In genomic region chr9:118924554-118925085, GRCm38 (mm10) we compare ENCODE assay signal across 8 mouse cellular contexts. TPM values are rescaled to one million over a fixed set of nuclear protein-coding genes. Genes with fewer than 3 reads are reported as not detected.
A peak's percentile ranks its signal among the peaks of the same experiment; 100 is the strongest.
DNase-seq lines count a peak whose midpoint lies in the region; ATAC-seq and TF ChIP-seq lines count a peak whose summit lies in the region.

No protein-coding gene starts in this region.

- H3K9me3 ChIP-seq in neural tube, embryonic 11.5 days (ENCODE audit: control insufficient read depth, low read length), result no peaks in the 10 kb centered on the region
- no peaks in the 10 kb centered on the region for H3K9me3 ChIP-seq in limb, embryonic 14.5 days (ENCODE audit: control insufficient read depth, low read length)
- H3K9me3 ChIP-seq in stomach, postnatal 0 days (ENCODE audit: control insufficient read depth, low read length), result no peaks in the 10 kb centered on the region

- peaks cover 22% of the 10 kb centered on the region for H3K4me1 ChIP-seq in neural tube, embryonic 11.5 days (ENCODE audit: control insufficient read depth, insufficient read depth, low read length)
- H3K4me1 ChIP-seq in limb, embryonic 14.5 days (ENCODE audit: control insufficient read depth, insufficient read depth, low read length), result peaks cover 39% of the 10 kb centered on the region
- peaks cover 9% of the 10 kb centered on the region; the same call in 1 of the 2 replicates for H3K4me1 ChIP-seq in stomach, postnatal 0 days (replicated peaks; ENCODE audit: control insufficient read depth, insufficient read depth)

- 15% methylated on average over 16 of the region's 16 CpGs for WGBS in neural tube, embryonic 11.5 days
- WGBS in limb, embryonic 14.5 days, result 16% methylated on average over 16 of the region's 16 CpGs
- 22% methylated on average over 16 of the region's 16 CpGs for whole genome bisulfite sequencing in stomach, postnatal 0 days

- peak; percentile 26 for DNase-seq in adrenal gland, postnatal 14 days
- DNase-seq in adrenal gland, postnatal 25 days, result no peak
- DNase-seq in neural tube, embryonic 11.5 days (ENCODE audit: low spot score), result no peak
- DNase-seq in neural tube, embryonic 10.5 days (ENCODE audit: extremely low spot score, low spot score), result no peak
- no peak for DNase-seq in limb, embryonic 14.5 days (ENCODE audit: low spot score)
- no peak for DNase-seq in stomach, postnatal 0 days (ENCODE audit: low spot score)
- DNase-seq in cerebellum, postnatal 10 days, result no peak
- no peak for DNase-seq in retina, embryonic 14.5 days (ENCODE audit: low spot score)

- no peak for TF ChIP-seq CTCF in stomach, postnatal 0 days (IDR thresholded peaks at IDR 0.05; ENCODE audit: low read depth)

- peak; percentile 5 for ATAC-seq in neural tube, embryonic 11.5 days (ENCODE audit: insufficient read depth, low FRiP score, low TSS enrichment)
- ATAC-seq in limb, embryonic 14.5 days (ENCODE audit: low FRiP score, low read depth), result no peak
- ATAC-seq in stomach, postnatal 0 days (ENCODE audit: low FRiP score, low TSS enrichment), result no peak

- TF ChIP-seq EP300 in stomach, postnatal 0 days (optimal IDR thresholded peaks at IDR 0.05), result no peak

- no peak overlapping the region for H3K27ac ChIP-seq in neural tube, embryonic 11.5 days (ENCODE audit: low read depth, low read length)
- no peak overlapping the region for H3K27ac ChIP-seq in limb, embryonic 14.5 days (replicated peaks; ENCODE audit: low read depth, low read length)
- no peak overlapping the region for H3K27ac ChIP-seq in stomach, postnatal 0 days (replicated peaks)

- no peaks in the 10 kb centered on the region for H3K36me3 ChIP-seq in neural tube, embryonic 11.5 days (ENCODE audit: control insufficient read depth, insufficient read depth, low read length)
- no peaks in the 10 kb centered on the region for H3K36me3 ChIP-seq in limb, embryonic 14.5 days (ENCODE audit: control insufficient read depth, insufficient read depth, low read length)
- no peaks in the 10 kb centered on the region for H3K36me3 ChIP-seq in stomach, postnatal 0 days (ENCODE audit: control insufficient read depth, insufficient read depth, low read length)

- peak overlapping the region; percentile 74 for H3K4me3 ChIP-seq in neural tube, embryonic 11.5 days (ENCODE audit: low read depth, low read length)
- H3K4me3 ChIP-seq in limb, embryonic 14.5 days (replicated peaks; ENCODE audit: low read length), result peak overlapping the region; percentile 83
- peak overlapping the region; percentile 80 for H3K4me3 ChIP-seq in stomach, postnatal 0 days (ENCODE audit: low read depth, low read length)

- H3K27me3 ChIP-seq in neural tube, embryonic 11.5 days (ENCODE audit: control insufficient read depth, insufficient read depth, low read length), result no peaks in the 10 kb centered on the region
- H3K27me3 ChIP-seq in limb, embryonic 14.5 days (ENCODE audit: control insufficient read depth, insufficient read depth, low read length), result no peaks in the 10 kb centered on the region
- H3K27me3 ChIP-seq in stomach, postnatal 0 days (ENCODE audit: control insufficient read depth, insufficient read depth, low read length), result no peaks in the 10 kb centered on the region

- H3K4me2 ChIP-seq in neural tube, embryonic 11.5 days (ENCODE audit: low read depth), result peak overlapping the region; percentile 98
- peak overlapping the region; percentile 95 for H3K4me2 ChIP-seq in limb, embryonic 14.5 days (replicated peaks; ENCODE audit: low read depth, low read length, severe bottlenecking)
- H3K4me2 ChIP-seq in stomach, postnatal 0 days (replicated peaks; ENCODE audit: low read depth), result peak overlapping the region; percentile 82

- no peak for TF ChIP-seq POLR2A in limb, embryonic 14.5 days (IDR thresholded peaks at IDR 0.05; ENCODE audit: borderline replicate concordance, extremely low read depth, insufficient read depth, insufficient read length)

- peak overlapping the region; percentile 47 for H3K9ac ChIP-seq in neural tube, embryonic 11.5 days (ENCODE audit: low read length)
- peak overlapping the region; percentile 47 for H3K9ac ChIP-seq in limb, embryonic 14.5 days (ENCODE audit: low read depth, low read length, severe bottlenecking)
- peak overlapping the region; percentile 61 for H3K9ac ChIP-seq in stomach, postnatal 0 days (ENCODE audit: low read length)

RNA-seq across cellular contexts. Expression of gene Ctdspl, which starts 1.6 kb away (rescaled TPM):
- 28.6 and 32.0 TPM in 2 replicates for total RNA-seq in adrenal gland, postnatal 14 days (2021)
- 27.2 and 31.3 TPM in 2 replicates for total RNA-seq in adrenal gland, postnatal 25 days (2021)
- 8.0 and 8.6 TPM in 2 replicates for polyA plus RNA-seq in neural tube, embryonic 11.5 days (2014; fragmentation: Nextera tagmentation; extraction: Ambion mirVana)
- polyA plus RNA-seq in limb, embryonic 14.5 days (2012; rRNA removed), result 38.0 and 43.5 TPM in 2 replicates
- 23.8 and 28.6 TPM in 2 replicates for polyA plus RNA-seq in limb, embryonic 14.5 days (2014; fragmentation: Nextera tagmentation; extraction: Ambion mirVana)
- polyA plus RNA-seq in stomach, postnatal 0 days (2015; fragmentation: Nextera tagmentation; extraction: Ambion mirVana), result 7.4 and 9.0 TPM in 2 replicates
